ENCODE assay signal across 9 mouse cellular contexts in genomic region chr4:126321854-126322511, GRCm38 (mm10). TPM values are rescaled to one million over a fixed set of nuclear protein-coding genes. Genes with fewer than 3 reads are reported as not detected.
DNase-seq lines count a peak whose midpoint lies in the region; ATAC-seq and TF ChIP-seq lines count a peak whose summit lies in the region.
"Had no signal": no experiment of that assay in that cellular context is flagged by ENCODE, and none has a peak within 500 bp of the region (broad histone marks: within the 10 kb centered on the region; RNA-seq: fewer than 3 reads in every experiment).

No protein-coding gene starts in this region.

- TF ChIP-seq CTCF in C2C12 (IDR thresholded peaks at IDR 0.05; ENCODE audit: control insufficient read depth, insufficient read depth, insufficient read length) = no peak

- H3K4me2 ChIP-seq in forebrain, embryonic 13.5 days = peak overlapping the region; percentile 90
- H3K4me2 ChIP-seq in liver, embryonic 13.5 days = peak overlapping the region; percentile 96

- H3K79me2 ChIP-seq in C2C12 (ENCODE audit: control insufficient read depth, insufficient read depth) = peaks cover 25% of the 10 kb centered on the region

- peak; percentile 9 for DNase-seq in gastrocnemius, postnatal 25 days
- DNase-seq in gastrocnemius, adult 18-20 months (ENCODE audit: low spot score) = no peak
- no peak for DNase-seq in liver, embryonic 13.5 days
- no peak for DNase-seq in natural killer cell, adult 2 months (ENCODE audit: low spot score in 2 of 2)
- no peak for DNase-seq in kidney, postnatal 14 days
- no peak for DNase-seq in adrenal gland, postnatal 4 days (ENCODE audit: low spot score in 2 of 2)

- peaks cover 5% of the 10 kb centered on the region for H3K79me3 ChIP-seq in C2C12 (ENCODE audit: low read depth)

- H3K27me3 ChIP-seq in C2C12 (ENCODE audit: control insufficient read depth, insufficient read depth, insufficient read length) = no peaks in the 10 kb centered on the region
- H3K27me3 ChIP-seq in forebrain, embryonic 13.5 days = peaks cover 26% of the 10 kb centered on the region
- peaks cover 37% of the 10 kb centered on the region for H3K27me3 ChIP-seq in liver, embryonic 13.5 days

- peak overlapping the region; percentile 81; the same call in 1 of the 2 replicates for H3K27ac ChIP-seq in forebrain, embryonic 13.5 days
- H3K27ac ChIP-seq in liver, embryonic 13.5 days = no peak overlapping the region

- H3K4me3 ChIP-seq in C2C12 (ENCODE audit: insufficient read depth, poor library complexity, severe bottlenecking) = peak overlapping the region; percentile 59
- H3K4me3 ChIP-seq in forebrain, embryonic 13.5 days = peak overlapping the region; percentile 81
- H3K4me3 ChIP-seq in liver, embryonic 13.5 days (replicated peaks) = peak overlapping the region; percentile 85

- no peaks in the 10 kb centered on the region for H3K9me3 ChIP-seq in forebrain, embryonic 13.5 days (replicated peaks)
- H3K9me3 ChIP-seq in liver, embryonic 13.5 days (replicated peaks) = no peaks in the 10 kb centered on the region

- 53% methylated on average over 28 of the region's 28 CpGs for WGBS in forebrain, embryonic 13.5 days
- 54% methylated on average over 28 of the region's 28 CpGs for WGBS in liver, embryonic 13.5 days (ENCODE audit: insufficient replicate concordance)

- peaks cover 31% of the 10 kb centered on the region for H3K4me1 ChIP-seq in forebrain, embryonic 13.5 days
- H3K4me1 ChIP-seq in liver, embryonic 13.5 days (replicated peaks) = peaks cover 30% of the 10 kb centered on the region

- H3ac ChIP-seq in C2C12 (ENCODE audit: control insufficient read depth, insufficient read length, low read depth) = no peak overlapping the region

- peak; percentile 46 for ATAC-seq in forebrain, embryonic 13.5 days
- ATAC-seq in liver, embryonic 13.5 days (ENCODE audit: low read depth) = no peak

- H3K36me3 ChIP-seq in C2C12 (ENCODE audit: control insufficient read depth, insufficient read depth) = peaks cover 11% of the 10 kb centered on the region
- peaks cover 22% of the 10 kb centered on the region for H3K36me3 ChIP-seq in forebrain, embryonic 13.5 days (ENCODE audit: poor library complexity, severe bottlenecking)
- H3K36me3 ChIP-seq in liver, embryonic 13.5 days = peaks cover 20% of the 10 kb centered on the region

- peak overlapping the region; percentile 89; the same call in 1 of the 2 replicates for H3K9ac ChIP-seq in forebrain, embryonic 13.5 days
- peak overlapping the region; percentile 59 for H3K9ac ChIP-seq in liver, embryonic 13.5 days

TF ChIP-seq in C2C12, 6 proteins besides CTCF, POLR2A, EP300 and RAD21:
- TF ChIP-seq MAX (IDR thresholded peaks at IDR 0.05) = no peak
- no peak for TF ChIP-seq MYOD1 (IDR thresholded peaks at IDR 0.05; ENCODE audit: control insufficient read depth, insufficient read length, low read depth)
- TF ChIP-seq USF1 (IDR thresholded peaks at IDR 0.05; ENCODE audit: low read depth) = no peak

RNA-seq across cellular contexts. Expression of gene Adprhl2, which starts 0.5 kb away (rescaled TPM):
- total RNA-seq in gastrocnemius, postnatal 25 days (2021) = 1 to 10 TPM; 7.4 to 8.4 TPM
- total RNA-seq in gastrocnemius, adult 18-20 months (2021) = 1 to 10 TPM; 6.7 to 8.7 TPM
- polyA plus RNA-seq in C2C12 (2012; fragmentation: generic; extraction: Trizol) = 46.2 TPM
- 70.9 and 81.6 TPM in 2 replicates for polyA plus RNA-seq in forebrain, embryonic 13.5 days (2015; fragmentation: Nextera tagmentation; extraction: Ambion mirVana)
- 30.4 and 30.9 TPM in 2 replicates for polyA plus RNA-seq in liver, embryonic 13.5 days (2015; fragmentation: Nextera tagmentation; extraction: Ambion mirVana)
- total RNA-seq in adrenal gland, postnatal 4 days (2021) = 10 to 100 TPM; 41.3 to 42.0 TPM

RNA-seq across cellular contexts. Expression of gene Tekt2, which starts 3.5 kb away (rescaled TPM):
- under 1 TPM; 0.31 to 0.88 TPM for total RNA-seq in gastrocnemius, postnatal 25 days (2021)
- total RNA-seq in gastrocnemius, adult 18-20 months (2021) = under 1 TPM; 0.62 to 0.66 TPM
- polyA plus RNA-seq in C2C12 (2012; fragmentation: generic; extraction: Trizol) = 0.40 TPM
- 10.0 and 11.2 TPM in 2 replicates for polyA plus RNA-seq in forebrain, embryonic 13.5 days (2015; fragmentation: Nextera tagmentation; extraction: Ambion mirVana)
- 0.51 and 0.53 TPM in 2 replicates for polyA plus RNA-seq in liver, embryonic 13.5 days (2015; fragmentation: Nextera tagmentation; extraction: Ambion mirVana)
- 1 to 10 TPM; 4.0 to 5.0 TPM for total RNA-seq in adrenal gland, postnatal 4 days (2021)
- total RNA-seq: common myeloid progenitor, adult 5-6 weeks had no signal

RNA-seq across cellular contexts. Expression of gene Col8a2, which starts 35.4 kb away (rescaled TPM):
- total RNA-seq in gastrocnemius, postnatal 25 days (2021) = 1 to 10 TPM in 1 of 2 experiments, under 1 TPM in 1; 0.96 to 3.9 TPM
- total RNA-seq in gastrocnemius, adult 18-20 months (2021) = 1 to 10 TPM in 1 of 2 experiments, under 1 TPM in 1; 0.89 to 1.4 TPM
- polyA plus RNA-seq in C2C12 (2012; fragmentation: generic; extraction: Trizol) = 0.62 TPM
- polyA plus RNA-seq in forebrain, embryonic 13.5 days (2015; fragmentation: Nextera tagmentation; extraction: Ambion mirVana) = 0.96 and 1.4 TPM in 2 replicates
- 0.99 and 1.2 TPM in 2 replicates for polyA plus RNA-seq in liver, embryonic 13.5 days (2015; fragmentation: Nextera tagmentation; extraction: Ambion mirVana)
- total RNA-seq in adrenal gland, postnatal 4 days (2021) = 10 to 100 TPM in 1 of 2 experiments, 1 to 10 TPM in 1; 9.3 to 12.8 TPM
- total RNA-seq: common myeloid progenitor, adult 5-6 weeks had no signal

RNA-seq across cellular contexts. Expression of gene Trappc3, which starts 59.9 kb away (rescaled TPM):
- total RNA-seq in gastrocnemius, postnatal 25 days (2021) = 10 to 100 TPM; 18.0 to 21.0 TPM
- 10 to 100 TPM; 21.0 to 26.8 TPM for total RNA-seq in gastrocnemius, adult 18-20 months (2021)
- polyA plus RNA-seq in C2C12 (2012; fragmentation: generic; extraction: Trizol) = 110 TPM
- polyA plus RNA-seq in forebrain, embryonic 13.5 days (2015; fragmentation: Nextera tagmentation; extraction: Ambion mirVana) = 141 and 143 TPM in 2 replicates
- 40.5 and 41.5 TPM in 2 replicates for polyA plus RNA-seq in liver, embryonic 13.5 days (2015; fragmentation: Nextera tagmentation; extraction: Ambion mirVana)
- total RNA-seq in adrenal gland, postnatal 4 days (2021) = 10 to 100 TPM; 70.0 to 75.4 TPM

Comparison
In these comparisons a context has a peak if more than half of its experiments do, and no peak if none do; other contexts are left out.
1. RNA of gene Adprhl2, which starts 0.5 kb away (total RNA-seq): 41.3 to 42.0 TPM in adrenal gland, postnatal 4 days; 6.7 to 8.7 TPM in gastrocnemius, adult 18-20 months and 7.4 to 8.4 TPM in gastrocnemius, postnatal 25 days; every median in the first group is over 4 times any median in the second.
2. Peak in every context shown above with its lines, with median percentiles within 50 percentile points of each other: H3K4me3 ChIP-seq.